Mouse (Mus musculus): Measurements from ENCODE around the gene Stab2.

DNA sequence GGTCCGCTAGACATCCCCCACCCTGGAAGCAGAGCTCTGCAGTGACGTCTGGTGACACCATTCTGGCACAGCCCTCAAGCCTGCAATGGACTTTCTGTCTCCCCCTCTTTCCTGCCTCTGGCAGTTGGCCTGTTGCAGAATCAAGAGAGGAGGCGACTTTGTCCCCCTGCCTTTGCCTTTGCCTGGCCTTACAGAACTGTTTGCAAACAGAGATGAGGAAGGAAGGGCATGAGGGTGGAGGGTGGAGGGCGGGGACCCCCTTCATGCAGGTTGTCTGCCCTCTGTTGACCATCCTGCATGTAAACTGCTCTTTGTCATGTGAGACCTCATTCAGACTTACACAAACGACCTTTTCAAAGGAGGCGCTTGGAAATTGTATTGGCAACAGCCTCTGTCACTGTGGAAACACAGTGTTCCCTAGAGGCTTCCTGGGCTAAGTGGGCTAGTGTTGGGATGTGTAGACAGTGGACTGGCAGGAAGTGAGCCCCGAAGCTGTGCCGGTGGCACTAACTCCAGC lies 188.1 kb downstream of the Stab2 start:
- TF ChIP-seq CTCF (IDR thresholded peaks at IDR 0.05; ENCODE audit: low read depth): no peak
- TF ChIP-seq EP300 (IDR thresholded peaks at IDR 0.05; ENCODE audit: low read depth): no peak
